9 mouse cellular contexts compared by ENCODE assay signal in genomic region chr5:127235203-127235602, GRCm38 (mm10). TPM values are rescaled to one million over a fixed set of nuclear protein-coding genes. Genes with fewer than 3 reads are reported as not detected.
DNase-seq lines count a peak whose midpoint lies in the region; ATAC-seq lines count a peak whose summit lies in the region.
"Had no signal": no experiment of that assay in that cellular context is flagged by ENCODE, and none has a peak within 500 bp of the region (broad histone marks: within the 10 kb centered on the region; RNA-seq: fewer than 3 reads in every experiment).

No protein-coding gene starts in this region.

- no peaks in the 10 kb centered on the region; the same call in 1 of the 2 replicates for H3K9me3 ChIP-seq in forebrain, embryonic 13.5 days (replicated peaks)
- H3K9me3 ChIP-seq in heart, embryonic 15.5 days (replicated peaks), result no peaks in the 10 kb centered on the region
- peaks cover 7% of the 10 kb centered on the region for H3K9me3 ChIP-seq in limb, embryonic 13.5 days
- H3K9me3 ChIP-seq in neural tube, embryonic 11.5 days (ENCODE audit: control insufficient read depth, low read length), result no peaks in the 10 kb centered on the region
- H3K9me3 ChIP-seq: liver, embryonic 13.5 days had no signal

- H3K4me3 ChIP-seq in forebrain, embryonic 13.5 days, result no peak overlapping the region
- no peak overlapping the region for H3K4me3 ChIP-seq in heart, embryonic 15.5 days
- H3K4me3 ChIP-seq in limb, embryonic 13.5 days, result peak overlapping the region; percentile 7; the same call in 1 of the 2 replicates
- H3K4me3 ChIP-seq in neural tube, embryonic 11.5 days (ENCODE audit: low read depth, low read length), result no peak overlapping the region
- H3K4me3 ChIP-seq: liver, embryonic 13.5 days had no signal

- peaks cover 17% of the 10 kb centered on the region for H3K4me1 ChIP-seq in forebrain, embryonic 13.5 days
- H3K4me1 ChIP-seq in heart, embryonic 15.5 days (replicated peaks), result peaks cover 3% of the 10 kb centered on the region; the same call in 1 of the 2 replicates
- H3K4me1 ChIP-seq in limb, embryonic 13.5 days, result peaks cover 29% of the 10 kb centered on the region
- H3K4me1 ChIP-seq in neural tube, embryonic 11.5 days (ENCODE audit: control insufficient read depth, insufficient read depth, low read length), result peaks cover 8% of the 10 kb centered on the region
- H3K4me1 ChIP-seq: liver, embryonic 13.5 days had no signal

- no peak overlapping the region for H3K9ac ChIP-seq in forebrain, embryonic 13.5 days
- no peak overlapping the region for H3K9ac ChIP-seq in heart, embryonic 15.5 days
- no peak overlapping the region for H3K9ac ChIP-seq in limb, embryonic 13.5 days
- H3K9ac ChIP-seq in neural tube, embryonic 11.5 days (ENCODE audit: low read length), result no peak overlapping the region; the same call in 1 of the 2 replicates
- H3K9ac ChIP-seq: liver, embryonic 13.5 days had no signal

- WGBS in forebrain, embryonic 13.5 days, result 2% methylated on average over 11 of the region's 11 CpGs
- WGBS in heart, embryonic 15.5 days, result 9% methylated on average over 11 of the region's 11 CpGs
- WGBS in limb, embryonic 13.5 days, result 3% methylated on average over 11 of the region's 11 CpGs
- 2% methylated on average over 11 of the region's 11 CpGs for WGBS in neural tube, embryonic 11.5 days

- H3K27me3 ChIP-seq in forebrain, embryonic 13.5 days, result peaks cover 22% of the 10 kb centered on the region
- peaks cover 43% of the 10 kb centered on the region for H3K27me3 ChIP-seq in heart, embryonic 15.5 days
- H3K27me3 ChIP-seq in limb, embryonic 13.5 days, result peaks cover 21% of the 10 kb centered on the region
- H3K27me3 ChIP-seq in neural tube, embryonic 11.5 days (ENCODE audit: control insufficient read depth, insufficient read depth, low read length), result no peaks in the 10 kb centered on the region

- peak overlapping the region; percentile 24; the same call in 1 of the 2 replicates for H3K4me2 ChIP-seq in forebrain, embryonic 13.5 days
- H3K4me2 ChIP-seq in heart, embryonic 15.5 days, result 0 out of 2 replicates have a peak overlapping the region, but pooled peaks have one; percentile 11
- H3K4me2 ChIP-seq in limb, embryonic 13.5 days (replicated peaks), result peak overlapping the region; percentile 56
- H3K4me2 ChIP-seq in neural tube, embryonic 11.5 days (ENCODE audit: low read depth), result peak overlapping the region; percentile 31
- H3K4me2 ChIP-seq: liver, embryonic 13.5 days had no signal

- no peak overlapping the region for H3K27ac ChIP-seq in forebrain, embryonic 13.5 days
- H3K27ac ChIP-seq in heart, embryonic 15.5 days, result no peak overlapping the region
- H3K27ac ChIP-seq in limb, embryonic 13.5 days, result no peak overlapping the region
- no peak overlapping the region for H3K27ac ChIP-seq in neural tube, embryonic 11.5 days (ENCODE audit: low read depth, low read length)
- H3K27ac ChIP-seq: liver, embryonic 13.5 days had no signal

- no peaks in the 10 kb centered on the region for H3K36me3 ChIP-seq in forebrain, embryonic 13.5 days (ENCODE audit: poor library complexity, severe bottlenecking)
- H3K36me3 ChIP-seq in heart, embryonic 15.5 days, result no peaks in the 10 kb centered on the region
- H3K36me3 ChIP-seq in limb, embryonic 13.5 days, result no peaks in the 10 kb centered on the region
- H3K36me3 ChIP-seq in neural tube, embryonic 11.5 days (ENCODE audit: control insufficient read depth, insufficient read depth, low read length), result no peaks in the 10 kb centered on the region
- H3K36me3 ChIP-seq: liver, embryonic 13.5 days had no signal

- peak; percentile 10 for DNase-seq in thymus, postnatal 0 days (ENCODE audit: low spot score)
- DNase-seq in thymus, postnatal 14 days, result no peak
- peak; percentile 84 for DNase-seq in kidney, postnatal 10 days
- peak; percentile 89 for DNase-seq in neural tube, embryonic 11.5 days (ENCODE audit: low spot score)
- peak; percentile 29 to 61 for DNase-seq in urinary bladder, adult 18-20 months (ENCODE audit: low spot score in 2 of 2)
- DNase-seq: liver, embryonic 13.5 days had no signal

- peak; percentile 78 for ATAC-seq in forebrain, embryonic 13.5 days
- no peak for ATAC-seq in heart, embryonic 15.5 days (replicated peaks; ENCODE audit: insufficient number of reproducible peaks, insufficient read depth, low FRiP score, low read depth)
- peak; percentile 63 for ATAC-seq in limb, embryonic 13.5 days (ENCODE audit: low FRiP score, low read depth)
- peak; percentile 58 for ATAC-seq in neural tube, embryonic 11.5 days (ENCODE audit: insufficient read depth, low FRiP score, low TSS enrichment)

RNA-seq across cellular contexts. Expression of gene Tmem132c, which starts 6.4 kb away (rescaled TPM):
- polyA plus RNA-seq in thymus, postnatal 0 days (2015; fragmentation: Nextera tagmentation; extraction: Ambion mirVana), result 0.26 and 0.51 TPM in 2 replicates
- 6.0 and 8.6 TPM in 2 replicates for polyA plus RNA-seq in forebrain, embryonic 13.5 days (2015; fragmentation: Nextera tagmentation; extraction: Ambion mirVana)
- polyA plus RNA-seq in heart, embryonic 15.5 days (2015; fragmentation: Nextera tagmentation; extraction: Ambion mirVana), result 1.5 and 3.1 TPM in 2 replicates
- polyA plus RNA-seq in limb, embryonic 13.5 days (2015; fragmentation: Nextera tagmentation; extraction: Ambion mirVana), result 35.6 and 37.5 TPM in 2 replicates
- 24.6 and 25.2 TPM in 2 replicates for polyA plus RNA-seq in neural tube, embryonic 11.5 days (2014; fragmentation: Nextera tagmentation; extraction: Ambion mirVana)
